Mouse (Mus musculus) forebrain, embryonic 16.5 days (tissue): ENCODE measurements at regions not wholly inside any gene's neighbourhood (a gene's known extent, or its start where the extent isn't known, plus 50 kb on each side); places are given as distances from the start of the nearest gene placed in this dataset.

Experiments
- ATAC-seq: fragments of 200-750 bp; cut with Nextera tagmentation; 2 replicates; pipeline ENCODE4 v1.8.0; 2017; ENCODE audit warnings: mild to moderate bottlenecking, moderate library complexity
- H3K27ac ChIP-seq: fragments of 300-500 bp; sonication (generic); 2 replicates; pipeline ENCODE4 v1.5.1; 2014; ENCODE audit warnings: low read length, control low read depth
- H3K27me3 ChIP-seq: fragments of 300-500 bp; sonication (generic); replicated peaks from 2 replicates; pipeline ENCODE4 v1.6.1; 2014; ENCODE audit warnings: low read length; ENCODE audit not compliant: control insufficient read depth, insufficient read depth
- H3K36me3 ChIP-seq: fragments of 300-500 bp; sonication (generic); 2 replicates; pipeline ENCODE4 v1.6.1; 2014; ENCODE audit not compliant: control insufficient read depth, insufficient read depth
- H3K4me1 ChIP-seq: fragments of 300-500 bp; sonication (generic); replicated peaks from 2 replicates; pipeline ENCODE4 v1.6.1; 2014; ENCODE audit warnings: low read length; ENCODE audit not compliant: control insufficient read depth, insufficient read depth
- H3K4me2 ChIP-seq: fragments of 300-500 bp; sonication (generic); 2 replicates; pipeline ENCODE4 v1.6.1; 2014; ENCODE audit warnings: mild to moderate bottlenecking, low read length, control low read depth
- H3K4me3 ChIP-seq: fragments of 300-500 bp; sonication (generic); replicated peaks from 2 replicates; pipeline ENCODE4 v1.5.1; 2014; ENCODE audit warnings: mild to moderate bottlenecking, low read length, control low read depth
- H3K9ac ChIP-seq: fragments of 300-500 bp; sonication (generic); replicated peaks from 2 replicates; pipeline ENCODE4 v1.6.1; 2014; ENCODE audit warnings: low read depth, low read length, control low read depth
- H3K9me3 ChIP-seq: fragments of 300-500 bp; sonication (generic); 2 replicates; pipeline ENCODE4 v1.6.1; 2016; ENCODE audit warnings: low read length; ENCODE audit not compliant: control insufficient read depth
- WGBS: fragments of 180-500 bp; shearing (Covaris S2); extraction: QIAGEN DNeasy Blood & Tissue Kit; methylation state at CpG from one replicate; pipeline ENCODE4 v1.1.7; 2014; 5-methylcytosine and 5-hydroxymethylcytosine counted together

DNA sequence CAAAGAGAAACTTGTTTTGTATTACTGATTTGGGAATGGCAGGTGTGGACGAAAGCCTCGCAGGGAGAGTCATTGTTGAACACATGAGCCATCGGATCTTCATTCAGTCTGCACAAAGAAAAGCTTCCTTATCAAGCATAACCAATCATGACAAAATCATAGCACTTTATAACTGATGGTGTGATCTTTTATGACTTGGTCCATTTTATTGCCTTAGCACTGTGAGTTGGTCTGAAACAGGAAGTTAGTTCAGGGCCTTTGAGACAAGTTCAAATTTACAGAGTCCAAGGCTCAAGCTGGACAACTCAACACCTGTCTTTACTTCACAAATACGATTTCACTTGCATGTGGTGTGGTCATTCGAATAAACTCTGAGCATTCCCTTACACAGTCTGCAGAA, 68.8 kb upstream of the Pax8 start:
- no peak for ATAC-seq
- Histone ChIP-seq H3K27me3 (no peaks in the 10 kb centered on the region), H3K9ac (no peak overlapping the region), H3K4me1 (no peaks in the 10 kb centered on the region), H3K4me2 (no peak overlapping the region), H3K36me3 (no peaks in the 10 kb centered on the region), H3K27ac (no peak overlapping the region), H3K4me3 (no peak overlapping the region), H3K9me3 (no peaks in the 10 kb centered on the region)
- WGBS = 87% methylated on average over 5 of the region's 5 CpGs

DNA sequence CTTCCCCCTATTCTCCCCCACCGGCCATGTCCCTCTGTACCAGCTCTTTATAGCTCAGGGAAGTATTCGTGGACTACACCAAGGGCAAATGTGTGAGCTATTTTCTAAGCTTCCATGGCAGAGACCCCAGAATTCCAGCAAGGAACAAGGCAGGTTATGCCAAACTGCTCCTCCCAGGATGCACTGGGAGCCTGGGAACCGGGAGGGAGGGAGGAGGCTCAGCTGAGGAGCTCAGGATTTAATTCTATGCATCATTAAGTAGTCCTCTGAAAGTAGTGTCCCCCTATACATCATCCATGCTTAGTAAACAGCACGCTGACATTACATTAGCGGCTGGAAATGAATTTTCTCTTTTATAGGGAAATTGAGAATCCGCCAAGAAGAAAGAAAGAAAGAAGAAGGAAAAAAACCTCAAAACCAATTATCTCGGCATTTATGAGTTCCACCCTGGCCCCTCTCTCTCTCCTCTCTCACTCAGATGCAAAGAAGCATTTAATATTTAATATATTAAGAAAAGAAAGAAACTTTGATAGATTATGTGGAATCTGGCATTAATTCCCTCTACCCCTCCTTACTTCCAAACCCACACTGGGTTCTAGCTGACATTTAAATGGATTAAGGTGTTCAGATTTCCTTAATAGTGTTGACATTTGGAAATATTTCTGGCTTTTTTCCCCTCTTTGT, 63.6 kb upstream of the Pax8 start:
- Histone ChIP-seq H3K9ac (no peak overlapping the region), H3K27ac (no peak overlapping the region), H3K9me3 (no peaks in the 10 kb centered on the region), H3K4me2 (peak overlapping the region; percentile 19; the same call in 1 of the 2 replicates), H3K4me3 (no peak overlapping the region), H3K4me1 (peaks cover 6% of the 10 kb centered on the region), H3K36me3 (no peaks in the 10 kb centered on the region), H3K27me3 (no peaks in the 10 kb centered on the region)
- ATAC-seq = 0 out of 2 replicates have a peak, but pooled peaks have one; percentile 61
- WGBS = 35% methylated on average over 7 of the region's 7 CpGs

DNA sequence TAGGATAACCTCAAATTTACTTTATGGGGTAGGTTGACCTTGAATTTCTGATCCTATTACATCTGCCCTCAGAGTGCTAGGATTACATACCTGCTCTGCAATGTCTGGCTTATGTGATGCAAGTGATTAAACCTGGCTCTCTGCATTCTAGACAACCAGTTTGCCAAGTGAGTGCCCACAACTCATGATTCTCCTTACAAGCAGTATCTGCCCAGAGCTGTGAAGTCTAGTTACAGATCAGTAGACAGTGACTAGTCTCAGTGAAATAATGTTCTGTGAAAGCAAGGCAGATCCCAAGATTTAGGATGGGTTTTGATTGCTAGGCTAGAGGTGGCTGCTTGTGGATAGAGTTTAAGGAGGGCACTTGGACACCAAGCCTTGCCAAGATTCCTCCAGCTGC, 61.9 kb upstream of the Pax8 start:
- H3K27ac ChIP-seq = no peak overlapping the region
- no peaks in the 10 kb centered on the region for H3K36me3 ChIP-seq
- H3K4me3 ChIP-seq = no peak overlapping the region
- no peak for ATAC-seq
- no peaks in the 10 kb centered on the region for H3K9me3 ChIP-seq
- H3K27me3 ChIP-seq = no peaks in the 10 kb centered on the region; the same call in 1 of the 2 replicates
- H3K9ac ChIP-seq = no peak overlapping the region
- H3K4me1 ChIP-seq = peaks cover 6% of the 10 kb centered on the region
- H3K4me2 ChIP-seq = no peak overlapping the region
